Mouse (Mus musculus) MEL (cell line): ENCODE results near the gene Tent4a. TPM values are rescaled to one million over a fixed set of nuclear protein-coding genes. Genes with fewer than 3 reads are reported as not detected.

Source experiments
- DNase-seq: peaks from one replicate; pipeline ENCODE4 v3.0.0; 2011; ENCODE audit warnings: low read depth, low spot score
- H3K27ac ChIP-seq: 2 replicates; pipeline ENCODE4 v1.5.1; 2012; ENCODE audit warnings: low read depth, mild to moderate bottlenecking, control low read depth, low read length, moderate library complexity; ENCODE audit not compliant: control insufficient read depth
- H3K27me3 ChIP-seq, 2 experiments: fragments of 150-350 bp in 1 of 2; sonication (generic) in 1 of 2; 2 replicates each; pipeline ENCODE4 v1.6.1; 2012; ENCODE audit warnings: low read length in 2 of 2, mild to moderate bottlenecking in 2 of 2, improper control_type of control experiment in 1 of 2, moderate library complexity in 1 of 2; ENCODE audit not compliant: insufficient read depth in 2 of 2, control insufficient read depth in 1 of 2
- H3K36me3 ChIP-seq, 2 experiments: 2 replicates each; pipeline ENCODE4 v1.6.1; 2012 to 2014; ENCODE audit warnings: low read length in 2 of 2, improper control_type of control experiment in 1 of 2, inconsistent platforms in 1 of 2, mild to moderate bottlenecking in 1 of 2; ENCODE audit not compliant: insufficient read depth in 2 of 2, control insufficient read depth in 1 of 2
- H3K4me1 ChIP-seq, 2 experiments: fragments of 150-350 bp in 1 of 2; sonication (generic) in 1 of 2; 2 replicates each; pipeline ENCODE4 v1.6.1; 2012; ENCODE audit warnings: low read length in 2 of 2, improper control_type of control experiment in 1 of 2, mild to moderate bottlenecking in 1 of 2; ENCODE audit not compliant: insufficient read depth in 2 of 2, control insufficient read depth in 1 of 2
- H3K4me3 ChIP-seq, 2 experiments: fragments of 150-350 bp in 1 of 2; sonication (generic) in 1 of 2; 2 replicates each; pipeline ENCODE4 v1.5.1; 2012; ENCODE audit warnings: low read depth in 2 of 2, low read length in 2 of 2, mild to moderate bottlenecking in 2 of 2, moderate library complexity in 2 of 2, control low read depth in 1 of 2, improper control_type of control experiment in 1 of 2; ENCODE audit not compliant: control insufficient read depth in 1 of 2, insufficient read depth in 1 of 2
- H3K79me2 ChIP-seq: 2 replicates; pipeline ENCODE4 v1.6.1; 2012; ENCODE audit warnings: mild to moderate bottlenecking, low read length, moderate library complexity; ENCODE audit not compliant: control insufficient read depth, poor library complexity, insufficient read depth
- H3K9ac ChIP-seq: 2 replicates; pipeline ENCODE4 v1.6.1; 2012; ENCODE audit warnings: low read depth, mild to moderate bottlenecking, control low read depth, low read length, moderate library complexity; ENCODE audit not compliant: control insufficient read depth, poor library complexity, severe bottlenecking
- H3K9me3 ChIP-seq: fragments of 150-350 bp; sonication (generic); replicated peaks from 2 replicates; pipeline ENCODE4 v1.6.1; 2012; ENCODE audit warnings: mild to moderate bottlenecking, low read length, improper control_type of control experiment, moderate library complexity; ENCODE audit not compliant: insufficient read depth
- BHLHE40 ChIP-seq: IDR thresholded peaks from 2 replicates; pipeline ENCODE4 v1.6.1; 2012; ENCODE audit warnings: low read depth, mild to moderate bottlenecking, inconsistent platforms, low read length, improper control_type of control experiment, borderline replicate concordance
- CHD1 ChIP-seq: IDR thresholded peaks from 2 replicates; pipeline ENCODE4 v1.6.1; 2012; ENCODE audit warnings: low read depth, mild to moderate bottlenecking, inconsistent platforms, low read length, improper control_type of control experiment
- CHD2 ChIP-seq: IDR thresholded peaks from 2 replicates; pipeline ENCODE4 v1.6.1; 2011; ENCODE audit warnings: low read length, improper control_type of control experiment
- CTCF ChIP-seq, 3 experiments: IDR thresholded peaks in 2 of 3; conservative IDR thresholded peaks in 1 of 3; 2 replicates each; pipeline ENCODE4 v1.5.1; 2011 to 2012; ENCODE audit warnings: low read length in 3 of 3, low read depth in 2 of 3, mild to moderate bottlenecking in 2 of 3, improper control_type of control experiment in 1 of 3, inconsistent platforms in 1 of 3, mixed read lengths in 1 of 3, moderate library complexity in 1 of 3; ENCODE audit not compliant: control insufficient read depth in 1 of 3, insufficient read depth in 1 of 3, poor library complexity in 1 of 3, severe bottlenecking in 1 of 3
- EP300 ChIP-seq, 2 experiments: IDR thresholded peaks; 2 replicates each; pipeline ENCODE4 v1.6.1; 2011; ENCODE audit warnings: improper control_type of control experiment in 2 of 2, low read length in 2 of 2, low read depth in 1 of 2, mild to moderate bottlenecking in 1 of 2
- ETS1 ChIP-seq: IDR thresholded peaks from 2 replicates; pipeline ENCODE4 v1.6.1; 2012; ENCODE audit warnings: low read depth, mild to moderate bottlenecking, inconsistent platforms, low read length, improper control_type of control experiment, moderate library complexity
- GABPA ChIP-seq: IDR thresholded peaks from 2 replicates; pipeline ENCODE4 v1.6.1; 2012; ENCODE audit warnings: low read depth, mild to moderate bottlenecking, inconsistent platforms, low read length, improper control_type of control experiment, moderate library complexity
- GATA1 ChIP-seq: IDR thresholded peaks from 2 replicates; pipeline ENCODE4 v1.6.1; 2011; ENCODE audit warnings: low read depth, low read length, improper control_type of control experiment
- HCFC1 ChIP-seq: IDR thresholded peaks from 2 replicates; pipeline ENCODE4 v1.6.1; 2012; ENCODE audit warnings: low read depth, mild to moderate bottlenecking, inconsistent platforms, low read length, improper control_type of control experiment, moderate library complexity
- JUND ChIP-seq: IDR thresholded peaks from 2 replicates; pipeline ENCODE4 v1.6.1; 2011; ENCODE audit warnings: low read depth, mild to moderate bottlenecking, improper control_type of control experiment, low read length
- KAT2A ChIP-seq: conservative IDR thresholded peaks from 2 replicates; pipeline ENCODE4 v1.6.1; 2012; ENCODE audit warnings: low read depth, low read length, improper control_type of control experiment, inconsistent platforms
- MAFK ChIP-seq: IDR thresholded peaks from 2 replicates; pipeline ENCODE4 v1.6.1; 2011; ENCODE audit warnings: low read depth, mild to moderate bottlenecking, low read length, improper control_type of control experiment, borderline replicate concordance
- MAX ChIP-seq: IDR thresholded peaks from 2 replicates; pipeline ENCODE4 v1.6.1; 2011; ENCODE audit warnings: low read length, improper control_type of control experiment
- MAZ ChIP-seq: IDR thresholded peaks from 2 replicates; pipeline ENCODE4 v1.6.1; 2012; ENCODE audit warnings: low read depth, mild to moderate bottlenecking, inconsistent platforms, low read length, improper control_type of control experiment
- MEF2A ChIP-seq: IDR thresholded peaks from 2 replicates; pipeline ENCODE4 v1.6.1; 2014; ENCODE audit warnings: low read depth, mild to moderate bottlenecking, inconsistent platforms, low read length, improper control_type of control experiment; ENCODE audit not compliant: poor library complexity, insufficient replicate concordance, severe bottlenecking; ENCODE audit errors: extremely low read depth
- MXI1 ChIP-seq: IDR thresholded peaks from 2 replicates; pipeline ENCODE4 v1.6.1; 2011; ENCODE audit warnings: mild to moderate bottlenecking, low read depth, low read length, improper control_type of control experiment
- MYB ChIP-seq: IDR thresholded peaks from 2 replicates; pipeline ENCODE4 v1.6.1; 2011; ENCODE audit warnings: mild to moderate bottlenecking, low read depth, low read length, improper control_type of control experiment
- MYC ChIP-seq: IDR thresholded peaks from 2 replicates; pipeline ENCODE4 v1.6.1; 2011; ENCODE audit warnings: low read depth, mild to moderate bottlenecking, low read length, improper control_type of control experiment, moderate library complexity
- NELFE ChIP-seq: IDR thresholded peaks from 2 replicates; pipeline ENCODE4 v1.6.1; 2011; ENCODE audit warnings: low read depth, low read length, improper control_type of control experiment
- NRF1 ChIP-seq: IDR thresholded peaks from 2 replicates; pipeline ENCODE4 v1.6.1; 2014; ENCODE audit warnings: low read depth, mild to moderate bottlenecking, inconsistent platforms, low read length, improper control_type of control experiment, moderate library complexity; ENCODE audit not compliant: poor library complexity, insufficient read depth, severe bottlenecking
- POLR2A ChIP-seq, 2 experiments: IDR thresholded peaks; 2 replicates each; pipeline ENCODE4 v1.6.1; 2011 to 2012; ENCODE audit warnings: low read length in 2 of 2, mild to moderate bottlenecking in 2 of 2, control low read depth in 1 of 2, improper control_type of control experiment in 1 of 2, low read depth in 1 of 2, moderate library complexity in 1 of 2; ENCODE audit not compliant: control insufficient read depth in 1 of 2, insufficient read depth in 1 of 2, poor library complexity in 1 of 2
- POLR2AphosphoS2 ChIP-seq: IDR thresholded peaks from 2 replicates; pipeline ENCODE4 v1.6.1; 2011; ENCODE audit warnings: low read length, improper control_type of control experiment
- POLR2AphosphoS5 ChIP-seq: IDR thresholded peaks from 2 replicates; pipeline ENCODE4 v1.6.1; 2012; ENCODE audit warnings: low read depth, borderline replicate concordance, mild to moderate bottlenecking, inconsistent platforms, low read length, moderate library complexity, mixed read lengths
- RAD21 ChIP-seq: IDR thresholded peaks from 2 replicates; pipeline ENCODE4 v1.6.1; 2011; ENCODE audit warnings: mild to moderate bottlenecking, low read depth, low read length, improper control_type of control experiment
- RCOR1 ChIP-seq: IDR thresholded peaks from 2 replicates; pipeline ENCODE4 v1.6.1; 2012; ENCODE audit warnings: low read depth, mild to moderate bottlenecking, inconsistent platforms, low read length, improper control_type of control experiment
- SIN3A ChIP-seq: IDR thresholded peaks from 2 replicates; pipeline ENCODE4 v1.6.1; 2012; ENCODE audit warnings: low read length, improper control_type of control experiment, inconsistent platforms
- SMC3 ChIP-seq: IDR thresholded peaks from 2 replicates; pipeline ENCODE4 v1.6.1; 2011; ENCODE audit warnings: low read depth, low read length, improper control_type of control experiment
- TAL1 ChIP-seq: IDR thresholded peaks from 2 replicates; pipeline ENCODE4 v1.6.1; 2012; ENCODE audit warnings: mild to moderate bottlenecking, inconsistent platforms, low read length, moderate library complexity, mixed read lengths
- TBP ChIP-seq: IDR thresholded peaks from 2 replicates; pipeline ENCODE4 v1.8.0; 2011; ENCODE audit warnings: low read depth, low read length, improper control_type of control experiment
- TCF12 ChIP-seq: IDR thresholded peaks from 2 replicates; pipeline ENCODE4 v1.6.1; 2014; ENCODE audit warnings: low read depth, mild to moderate bottlenecking, inconsistent platforms, low read length, improper control_type of control experiment, moderate library complexity
- UBTF ChIP-seq: IDR thresholded peaks from 2 replicates; pipeline ENCODE4 v1.6.1; 2012; ENCODE audit warnings: low read depth, mild to moderate bottlenecking, inconsistent platforms, low read length, improper control_type of control experiment, moderate library complexity, borderline replicate concordance; ENCODE audit not compliant: insufficient read depth
- USF2 ChIP-seq, 2 experiments: IDR thresholded peaks; 2 replicates each; pipeline ENCODE4 v1.6.1; 2011 to 2012; ENCODE audit warnings: improper control_type of control experiment in 2 of 2, low read length in 2 of 2, borderline replicate concordance in 1 of 2, inconsistent platforms in 1 of 2, low read depth in 1 of 2, mild to moderate bottlenecking in 1 of 2; ENCODE audit not compliant: insufficient read depth in 1 of 2
- ZC3H11A ChIP-seq: IDR thresholded peaks from 2 replicates; pipeline ENCODE4 v1.6.1; 2012; ENCODE audit warnings: low read depth, mild to moderate bottlenecking, inconsistent platforms, low read length, improper control_type of control experiment
- ZKSCAN1 ChIP-seq: IDR thresholded peaks from 2 replicates; pipeline ENCODE4 v1.6.1; 2012; ENCODE audit warnings: low read depth, mild to moderate bottlenecking, inconsistent platforms, low read length, improper control_type of control experiment, moderate library complexity
- ZMIZ1 ChIP-seq: IDR thresholded peaks from 2 replicates; pipeline ENCODE4 v1.6.1; 2012; ENCODE audit warnings: low read depth, mild to moderate bottlenecking, inconsistent platforms, low read length, improper control_type of control experiment, moderate library complexity
- ZNF384 ChIP-seq: IDR thresholded peaks from 2 replicates; pipeline ENCODE4 v1.6.1; 2012; ENCODE audit warnings: low read depth, mild to moderate bottlenecking, inconsistent platforms, low read length, improper control_type of control experiment
- polyA plus RNA-seq, 2 experiments: library from polyadenylated mRNA; stranded (reverse) in 1 of 2; unstranded in 1 of 2; fragments of >175 nt in 1 of 2; fragments of >200 nt in 1 of 2; gene quantifications; 2 replicates each; pipeline versions ENCODE4 v1.2.1 to v1.2.4; 2012; ENCODE audit warnings: low replicate concordance in 2 of 2, low read depth in 1 of 2; ENCODE audit not compliant: insufficient read length in 2 of 2, insufficient read depth in 1 of 2, missing spikeins in 1 of 2
- total RNA-seq: library from RNA; depleted of rRNA; stranded (reverse); fragments of 300-350 nt; gene quantifications from 2 replicates; pipeline ENCODE4 v1.2.3, GENCODE M21; 2012

Tent4a gene
- total and polyA plus RNA-seq, 3 experiments, result 12.2 to 18.4 TPM; not detected in 1

- no peak overlapping the region for H3K4me3 ChIP-seq
- no peaks in the 10 kb centered on the region for H3K27me3 ChIP-seq
- peak; percentile 87 for DNase-seq
- H3K27ac ChIP-seq, result peak overlapping the region; percentile 71
- H3K79me2 ChIP-seq, result no peaks in the 10 kb centered on the region
- H3K36me3 ChIP-seq, result peaks cover 19 to 37% of the 10 kb centered on the region in 2 experiments
- no peaks in the 10 kb centered on the region for H3K9me3 ChIP-seq
- no peak overlapping the region for H3K9ac ChIP-seq
- H3K4me1 ChIP-seq, result peaks cover 18 to 36% of the 10 kb centered on the region in 2 experiments
- TF ChIP-seq RAD21 (no peak), MAX (peak; percentile 94), RCOR1 (peak; percentile 76), EP300 (IDR thresholded peaks at IDR 0.05; ENCODE audit: low read depth in 1 of 2, low read length in 2 of 2) (peak; percentile 90), CTCF (IDR thresholded peaks at IDR 0.05 in 2 of 3, conservative IDR thresholded peaks at IDR 0.05 in 1 of 3; ENCODE audit: control insufficient read depth in 1 of 3, insufficient read depth in 1 of 3, low read depth in 2 of 3, low read length in 3 of 3, poor library complexity in 1 of 3, severe bottlenecking in 1 of 3) (no peak), ZNF384 (no peak), CHD1 (no peak), SMC3 (no peak), NRF1 (no peak), ZMIZ1 (no peak), MAFK (peak; percentile 44; the same call in 1 of the 2 replicates), SIN3A (peak; percentile 96), POLR2AphosphoS5 (no peak), TAL1 (peak; percentile 59), GABPA (no peak), TCF12 (peak; percentile 90), ETS1 (peak; percentile 95), NELFE (no peak), MYC (peak; percentile 95), USF2 (IDR thresholded peaks at IDR 0.05; ENCODE audit: borderline replicate concordance in 1 of 2, insufficient read depth in 1 of 2, low read depth in 1 of 2, low read length in 2 of 2) (no peak), BHLHE40 (peak; percentile 100), MAZ (0 out of 2 replicates have a peak, but pooled peaks have one; percentile 49), POLR2A (IDR thresholded peaks at IDR 0.05; ENCODE audit: control insufficient read depth in 1 of 2, insufficient read depth in 1 of 2, low read depth in 1 of 2, low read length in 2 of 2, poor library complexity in 1 of 2) (no peak; a peak in 1 of 4 replicates), GATA1 (peak; percentile 99), ZKSCAN1 (no peak), ZC3H11A (no peak), HCFC1 (peak; percentile 62), KAT2A (no peak), MEF2A (no peak), UBTF (no peak), CHD2 (no peak), JUND (no peak), MYB (peak; percentile 62), MXI1 (peak; percentile 95), TBP (peak; percentile 42; the same call in 1 of the 2 replicates), POLR2AphosphoS2 (0 out of 2 replicates have a peak, but pooled peaks have one; percentile 32)
Observed at GRCm38 (mm10) chr13:69506341-69507086, 27.9 kb downstream of the Tent4a start.
